Mouse (Mus musculus) heart, adult 9 months (tissue): ENCODE measurements around the gene Fam57a.

Experiments
- DNase-seq, 2 experiments: peaks; one replicate each; pipeline ENCODE4 v3.0.0; 2022; ENCODE audit warnings: low spot score in 2 of 2

The Fam57a gene

GRCm38 (mm10) chr11:76243811-76244546, 64.5 kb downstream of the Fam57a start:
- no peak for DNase-seq

- DNase-seq: no peak
Measured at GRCm38 (mm10) chr11:76246439-76246838, 67.0 kb downstream of the Fam57a start.

- no peak for DNase-seq
Measured at GRCm38 (mm10) chr11:76247239-76247638, 67.8 kb downstream of the Fam57a start.

- no peak for DNase-seq
Measured at GRCm38 (mm10) chr11:76252036-76252435, 72.6 kb downstream of the Fam57a start.

GRCm38 (mm10) chr11:76253145-76253917, 73.9 kb downstream of the Fam57a start:
- peak; percentile 74 to 86 for DNase-seq

GRCm38 (mm10) chr11:76253918-76254264, 74.4 kb downstream of the Fam57a start:
- peak in 1 of 2 experiments; percentile 37 for DNase-seq

GRCm38 (mm10) chr11:76255431-76256001, 76.0 kb downstream of the Fam57a start:
- peak; percentile 49 to 50 for DNase-seq

- no peak for DNase-seq
Measured at GRCm38 (mm10) chr11:76256129-76256528, 76.7 kb downstream of the Fam57a start.

- no peak for DNase-seq
Measured at GRCm38 (mm10) chr11:76257386-76257785, 77.9 kb downstream of the Fam57a start.

- DNase-seq: no peak
Measured at GRCm38 (mm10) chr11:76258511-76258910, 79.0 kb downstream of the Fam57a start.

GRCm38 (mm10) chr11:76260208-76261050, 81.0 kb downstream of the Fam57a start:
- no peak for DNase-seq

GRCm38 (mm10) chr11:76261224-76261623, 81.8 kb downstream of the Fam57a start:
- DNase-seq: peak; percentile 27 to 50

- no peak for DNase-seq
Measured at GRCm38 (mm10) chr11:76262611-76263351, 83.3 kb downstream of the Fam57a start.
